Mouse (Mus musculus) cerebellum, postnatal 4 days (tissue): ENCODE data around the gene Foxl1.

Experiments used
- DNase-seq, 2 experiments: peaks; one replicate each; pipeline ENCODE4 v3.0.0; 2022; ENCODE audit warnings: low spot score in 2 of 2, mixed read lengths in 1 of 2

The Foxl1 gene

DNA sequence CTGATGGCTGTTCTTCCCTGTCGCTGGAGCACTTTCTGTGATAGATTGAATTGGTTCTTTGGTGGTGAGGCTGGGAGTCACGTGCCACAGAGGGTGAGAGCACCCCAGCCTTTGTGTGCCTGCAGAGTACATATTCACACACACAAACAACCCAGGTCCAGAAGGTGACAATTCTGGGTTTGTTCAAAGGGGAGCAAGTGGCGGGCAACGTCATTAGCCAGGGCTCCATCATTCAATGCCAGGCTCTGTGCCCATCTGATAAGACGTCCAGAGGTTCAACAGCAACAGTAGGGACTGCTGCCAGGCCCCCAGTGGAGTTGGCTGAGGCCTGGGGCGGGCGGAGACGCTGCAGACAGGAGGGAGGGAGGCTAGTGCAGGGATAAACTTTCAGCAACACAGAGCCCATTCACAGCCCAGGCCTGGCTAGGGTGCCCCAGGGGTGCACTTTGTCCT is 36.3 kb downstream of the Foxl1 start:
- no peak for DNase-seq

GRCm38 (mm10) chr8:121168033-121168432 is 40.3 kb downstream of the Foxl1 start:
- no peak for DNase-seq

DNA sequence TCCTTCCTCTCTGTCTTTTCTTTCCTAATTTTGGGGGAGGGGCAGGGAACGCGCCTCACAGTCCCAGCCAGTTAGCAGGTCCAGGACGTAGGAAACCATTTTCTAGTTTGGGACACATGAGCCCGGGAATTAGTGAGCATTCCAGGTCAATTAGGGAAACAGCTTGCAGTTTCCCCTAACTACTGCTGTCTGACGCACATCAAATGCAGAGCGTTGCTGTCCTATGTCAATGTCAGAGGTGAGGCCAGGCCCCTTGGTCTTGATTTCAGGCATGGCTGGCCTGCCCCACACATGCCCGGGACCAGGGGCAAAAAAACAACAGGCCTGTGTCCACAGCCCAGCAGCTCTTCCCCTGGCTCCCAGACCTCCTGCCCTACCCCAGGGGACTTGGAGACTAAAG is 42.4 kb downstream of the Foxl1 start:
- no peak for DNase-seq

GRCm38 (mm10) chr8:121170626-121171552 is 43.1 kb downstream of the Foxl1 start:
- no peak for DNase-seq

DNA sequence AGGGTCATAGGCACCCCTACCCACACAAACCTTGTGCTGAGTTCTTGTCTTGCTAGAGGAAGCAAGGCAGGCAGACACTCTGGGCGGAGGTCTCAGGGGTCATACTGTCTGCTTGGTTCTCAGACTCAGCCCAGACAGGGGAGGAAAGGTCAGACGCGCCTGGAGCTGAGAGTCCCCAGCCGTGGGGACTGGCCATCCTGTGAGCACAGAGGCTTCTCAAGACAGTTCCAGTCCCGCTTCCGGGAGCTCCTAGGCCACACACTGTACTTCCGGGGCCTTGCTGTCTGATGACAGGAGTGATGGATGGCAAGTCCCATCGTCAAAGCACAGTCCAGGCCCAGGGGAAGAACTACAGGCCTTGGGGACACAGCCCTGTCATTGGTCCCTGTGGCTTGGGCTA is 44.8 kb downstream of the Foxl1 start:
- no peak for DNase-seq

GRCm38 (mm10) chr8:121174178-121174577 is 46.4 kb downstream of the Foxl1 start:
- no peak for DNase-seq

DNA sequence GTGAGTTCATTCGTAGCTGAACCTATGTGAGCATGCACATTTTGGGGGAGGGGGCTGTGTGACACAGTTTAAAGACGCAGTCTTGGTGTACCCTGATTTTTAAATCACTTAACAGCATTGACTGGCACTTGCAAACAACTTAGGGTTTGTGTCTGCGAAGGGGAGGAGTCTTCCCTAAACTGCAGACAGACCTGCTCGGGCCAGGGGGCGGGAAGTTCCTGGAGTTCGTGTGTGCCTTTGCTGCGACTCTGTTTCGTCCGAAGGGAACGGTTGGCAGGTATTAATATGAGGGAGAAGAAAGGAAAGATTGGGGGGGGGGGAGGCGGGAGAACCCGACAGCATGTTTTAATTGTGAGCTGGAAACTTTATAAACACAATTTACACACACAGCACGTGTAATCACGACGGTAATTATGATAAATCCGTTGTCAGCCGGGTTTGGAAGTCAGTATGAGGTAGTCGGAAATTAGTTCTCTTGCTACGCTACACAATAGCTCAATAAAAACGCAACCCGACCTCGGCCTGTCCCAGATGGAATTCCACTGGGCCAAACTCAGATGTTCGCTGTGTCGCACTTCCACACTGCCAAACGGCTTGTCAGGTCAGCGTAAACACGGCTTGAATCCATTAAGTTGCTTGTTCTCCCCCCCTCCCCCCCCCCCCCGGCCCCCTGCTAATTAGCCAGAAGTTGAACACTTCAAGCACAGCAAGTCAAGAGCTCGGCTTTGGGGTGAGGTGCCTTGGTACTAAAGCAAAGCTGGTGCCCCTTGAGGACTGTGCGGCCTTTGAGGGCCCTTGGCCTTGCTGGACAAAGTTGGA is 47.2 kb downstream of the Foxl1 start:
- no peak for DNase-seq

GRCm38 (mm10) chr8:121175540-121176090 is 47.9 kb downstream of the Foxl1 start:
- DNase-seq: no peak

DNA sequence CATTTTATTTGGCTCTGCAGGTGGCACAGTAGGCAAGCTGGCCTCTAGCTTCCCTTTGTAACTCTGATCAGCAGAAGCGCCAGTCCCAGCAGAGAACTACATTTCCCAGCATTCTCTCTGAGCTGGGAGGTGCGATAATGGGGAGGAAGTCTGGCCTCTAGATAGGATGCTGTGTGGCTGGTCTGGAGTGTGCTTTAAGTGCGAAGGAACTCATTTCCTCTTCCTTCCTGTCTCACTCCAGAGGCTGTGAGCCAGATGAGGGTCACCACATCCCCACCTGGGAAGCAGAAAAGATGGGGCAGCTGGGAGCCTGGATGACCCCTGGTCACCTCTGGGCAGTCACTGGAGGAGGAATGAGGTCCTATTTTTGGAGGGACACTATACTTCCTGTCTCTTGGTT is 48.6 kb downstream of the Foxl1 start:
- DNase-seq: no peak
